Mouse (Mus musculus) neural tube, embryonic 13.5 days (tissue): Measurements from ENCODE around the gene Nfic. TPM values are rescaled to one million over a fixed set of nuclear protein-coding genes. Genes with fewer than 3 reads are reported as not detected.

Experiments used
- ATAC-seq: fragments of 200-750 bp; cut with Nextera tagmentation; 2 replicates; pipeline ENCODE4 v1.8.0; 2017; ENCODE audit warnings: low read depth, mild to moderate bottlenecking, moderate TSS enrichment, moderate library complexity
- H3K27ac ChIP-seq: fragments of 300-500 bp; sonication (generic); replicated peaks from 2 replicates; pipeline ENCODE4 v1.5.1; 2015; ENCODE audit warnings: moderate library complexity, mild to moderate bottlenecking, inconsistent platforms
- H3K27me3 ChIP-seq: fragments of 300-500 bp; sonication (generic); 2 replicates; pipeline ENCODE4 v1.6.1; 2015; ENCODE audit warnings: mild to moderate bottlenecking, inconsistent platforms
- H3K36me3 ChIP-seq: fragments of 300-500 bp; sonication (generic); 2 replicates; pipeline ENCODE4 v1.6.1; 2015; ENCODE audit warnings: mild to moderate bottlenecking, inconsistent platforms
- H3K4me1 ChIP-seq: fragments of 300-500 bp; sonication (generic); replicated peaks from 2 replicates; pipeline ENCODE4 v1.6.1; 2015; ENCODE audit warnings: inconsistent platforms
- H3K4me2 ChIP-seq: fragments of 300-500 bp; sonication (generic); 2 replicates; pipeline ENCODE4 v1.6.1; 2015; ENCODE audit warnings: inconsistent platforms, mild to moderate bottlenecking, moderate library complexity
- H3K4me3 ChIP-seq: fragments of 300-500 bp; sonication (generic); 2 replicates; pipeline ENCODE4 v1.5.1; 2015; ENCODE audit warnings: mild to moderate bottlenecking, inconsistent platforms
- H3K9ac ChIP-seq: fragments of 300-500 bp; sonication (generic); 2 replicates; pipeline ENCODE4 v1.6.1; 2015; ENCODE audit warnings: moderate library complexity, mild to moderate bottlenecking, inconsistent platforms
- H3K9me3 ChIP-seq: fragments of 300-500 bp; sonication (generic); 2 replicates; pipeline ENCODE4 v1.6.1; 2016; ENCODE audit warnings: inconsistent platforms
- whole genome bisulfite sequencing: fragments of 180-500 bp; shearing (Covaris S2); methylation state at CpG from one replicate; pipeline ENCODE4 v1.1.7; 2015; 5-methylcytosine and 5-hydroxymethylcytosine counted together
- polyA plus RNA-seq: library from polyadenylated mRNA; unstranded; fragments of >200 nt; fragmentation: Nextera tagmentation; extraction: Ambion mirVana; gene quantifications from 2 replicates; pipeline ENCODE4 v1.2.1, GENCODE M21; 2015

The Nfic gene
- polyA plus RNA-seq = 27.1 and 27.9 TPM in 2 replicates

- H3K4me3 ChIP-seq = no peak within 1 kb of the TSS
- no peak within 1 kb of the TSS for H3K27ac ChIP-seq
- WGBS = 65% methylated on average over 28 of the region's 28 CpGs
- peaks cover 99% of the 10 kb centered on the region for H3K27me3 ChIP-seq
- H3K4me2 ChIP-seq = no peak within 1 kb of the TSS
- 0 out of 2 replicates have a peak, but pooled peaks cover 5% of the 10 kb centered on the region for H3K4me1 ChIP-seq
- ATAC-seq = no peak
- H3K9me3 ChIP-seq = no peaks in the 10 kb centered on the region
- H3K36me3 ChIP-seq = no peaks in the 10 kb centered on the region
- no peak within 1 kb of the TSS for H3K9ac ChIP-seq
These were observed at the start of gene Nfic for GRCm38 (mm10) chr10:81455181-81455895. Gene Nfic, minus strand, starts transcription at chr10:81455635.

- ATAC-seq = peak; percentile 41; the same call in 1 of the 2 replicates
- Histone ChIP-seq H3K4me1 (peaks cover 4% of the 10 kb centered on the region), H3K4me3 (peak overlapping the region; percentile 40), H3K9me3 (no peaks in the 10 kb centered on the region), H3K9ac (peak overlapping the region; percentile 68), H3K27ac (no peak overlapping the region), H3K4me2 (peak overlapping the region; percentile 71), H3K27me3 (peaks cover 13% of the 10 kb centered on the region), H3K36me3 (no peaks in the 10 kb centered on the region)
- 8% methylated on average over 36 of the region's 36 CpGs for WGBS
These were observed 47.2 kb upstream of the Nfic start for GRCm38 (mm10) chr10:81502658-81503057.

GRCm38 (mm10) chr10:81501863-81502262 is 46.4 kb upstream of the Nfic start:
- Histone ChIP-seq H3K4me1 (peaks cover 10% of the 10 kb centered on the region), H3K27me3 (peaks cover 13% of the 10 kb centered on the region), H3K36me3 (no peaks in the 10 kb centered on the region), H3K9me3 (no peaks in the 10 kb centered on the region), H3K4me3 (no peak overlapping the region), H3K9ac (no peak overlapping the region), H3K27ac (no peak overlapping the region), H3K4me2 (no peak overlapping the region)
- 81% methylated on average over 5 of the region's 5 CpGs for WGBS
- ATAC-seq = no peak

- H3K9me3 ChIP-seq = no peaks in the 10 kb centered on the region
- H3K4me3 ChIP-seq = no peak within 1 kb of the TSS
- ATAC-seq = no peak
- no peak within 1 kb of the TSS for H3K4me2 ChIP-seq
- no peaks in the 10 kb centered on the region for H3K36me3 ChIP-seq
- peak within 1 kb of the TSS; percentile 43; the same call in 1 of the 2 replicates for H3K9ac ChIP-seq
- peaks cover 13% of the 10 kb centered on the region for H3K27me3 ChIP-seq
- H3K27ac ChIP-seq = no peak within 1 kb of the TSS
- WGBS = 82% methylated on average over 3 of the region's 3 CpGs
- H3K4me1 ChIP-seq = peaks cover 17% of the 10 kb centered on the region
These were observed 44.6 kb upstream of the Nfic start, which contains the start of gene S1pr4 for GRCm38 (mm10) chr10:81500032-81500431. Gene S1pr4, minus strand, starts transcription at chr10:81500132.

GRCm38 (mm10) chr10:81499250-81499901 is 43.9 kb upstream of the Nfic start:
- no peak for ATAC-seq
- Histone ChIP-seq H3K27ac (no peak overlapping the region), H3K9me3 (no peaks in the 10 kb centered on the region), H3K36me3 (no peaks in the 10 kb centered on the region), H3K9ac (peak overlapping the region; percentile 43; the same call in 1 of the 2 replicates), H3K4me2 (no peak overlapping the region), H3K4me1 (peaks cover 24% of the 10 kb centered on the region), H3K27me3 (peaks cover 13% of the 10 kb centered on the region), H3K4me3 (no peak overlapping the region)
- 71% methylated on average over 23 of the region's 23 CpGs for WGBS

GRCm38 (mm10) chr10:81498316-81499249 is 43.1 kb upstream of the Nfic start:
- Histone ChIP-seq H3K4me2 (no peak overlapping the region), H3K4me3 (no peak overlapping the region), H3K36me3 (no peaks in the 10 kb centered on the region), H3K27me3 (peaks cover 8% of the 10 kb centered on the region), H3K4me1 (peaks cover 30% of the 10 kb centered on the region), H3K27ac (no peak overlapping the region), H3K9ac (peak overlapping the region; percentile 43; the same call in 1 of the 2 replicates), H3K9me3 (no peaks in the 10 kb centered on the region)
- 87% methylated on average over 38 of the region's 38 CpGs for WGBS
- no peak for ATAC-seq

GRCm38 (mm10) chr10:81497401-81498270 is 42.2 kb upstream of the Nfic start:
- 0 out of 2 replicates have a peak overlapping the region, but pooled peaks have one; percentile 71 for H3K27ac ChIP-seq
- peaks cover 8% of the 10 kb centered on the region for H3K36me3 ChIP-seq
- peak overlapping the region; percentile 71 for H3K9ac ChIP-seq
- ATAC-seq = no peak
- H3K27me3 ChIP-seq = no peaks in the 10 kb centered on the region
- peak overlapping the region; percentile 57 for H3K4me2 ChIP-seq
- peaks cover 26% of the 10 kb centered on the region for H3K4me1 ChIP-seq
- no peaks in the 10 kb centered on the region for H3K9me3 ChIP-seq
- peak overlapping the region; percentile 65; the same call in 1 of the 2 replicates for H3K4me3 ChIP-seq
- 81% methylated on average over 17 of the region's 17 CpGs for WGBS

GRCm38 (mm10) chr10:81496969-81497368 is 41.5 kb upstream of the Nfic start:
- WGBS = 34% methylated on average over 4 of the region's 4 CpGs
- peak overlapping the region; percentile 65 for H3K4me3 ChIP-seq
- no peak for ATAC-seq
- peaks cover 26% of the 10 kb centered on the region for H3K4me1 ChIP-seq
- peak overlapping the region; percentile 71 for H3K27ac ChIP-seq
- peak overlapping the region; percentile 71 for H3K9ac ChIP-seq
- peaks cover 14% of the 10 kb centered on the region for H3K36me3 ChIP-seq
- no peaks in the 10 kb centered on the region for H3K27me3 ChIP-seq
- peak overlapping the region; percentile 57 for H3K4me2 ChIP-seq
- no peaks in the 10 kb centered on the region for H3K9me3 ChIP-seq

GRCm38 (mm10) chr10:81496264-81496901 is 40.9 kb upstream of the Nfic start, which contains the start of gene Ncln:
Gene Ncln, minus strand, starts transcription at chr10:81496392.
- Histone ChIP-seq H3K4me2 (peak within 1 kb of the TSS; percentile 91), H3K27me3 (no peaks in the 10 kb centered on the region), H3K27ac (peak within 1 kb of the TSS; percentile 71), H3K9ac (peak within 1 kb of the TSS; percentile 86), H3K36me3 (peaks cover 20% of the 10 kb centered on the region), H3K4me3 (peak within 1 kb of the TSS; percentile 65), H3K4me1 (peaks cover 26% of the 10 kb centered on the region), H3K9me3 (no peaks in the 10 kb centered on the region)
- peak; percentile 96 for ATAC-seq
- under 1% methylated on average over 45 of the region's 45 CpGs for WGBS

GRCm38 (mm10) chr10:81495616-81496263 is 40.3 kb upstream of the Nfic start:
- WGBS = 2% methylated on average over 41 of the region's 41 CpGs
- H3K27ac ChIP-seq = peak overlapping the region; percentile 46; the same call in 1 of the 2 replicates
- H3K4me2 ChIP-seq = peak overlapping the region; percentile 91
- H3K4me1 ChIP-seq = peaks cover 26% of the 10 kb centered on the region
- H3K27me3 ChIP-seq = no peaks in the 10 kb centered on the region
- ATAC-seq = peak; percentile 40
- no peaks in the 10 kb centered on the region for H3K9me3 ChIP-seq
- peak overlapping the region; percentile 65 for H3K4me3 ChIP-seq
- H3K9ac ChIP-seq = peak overlapping the region; percentile 86
- H3K36me3 ChIP-seq = peaks cover 27% of the 10 kb centered on the region
